Mouse (Mus musculus) kidney, postnatal 10 days (tissue): ENCODE data around the gene Phb.

Experiments used
- DNase-seq: peaks from one replicate; pipeline ENCODE4 v3.0.0; 2021; ENCODE audit warnings: mixed read lengths

Gene Phb

DNA sequence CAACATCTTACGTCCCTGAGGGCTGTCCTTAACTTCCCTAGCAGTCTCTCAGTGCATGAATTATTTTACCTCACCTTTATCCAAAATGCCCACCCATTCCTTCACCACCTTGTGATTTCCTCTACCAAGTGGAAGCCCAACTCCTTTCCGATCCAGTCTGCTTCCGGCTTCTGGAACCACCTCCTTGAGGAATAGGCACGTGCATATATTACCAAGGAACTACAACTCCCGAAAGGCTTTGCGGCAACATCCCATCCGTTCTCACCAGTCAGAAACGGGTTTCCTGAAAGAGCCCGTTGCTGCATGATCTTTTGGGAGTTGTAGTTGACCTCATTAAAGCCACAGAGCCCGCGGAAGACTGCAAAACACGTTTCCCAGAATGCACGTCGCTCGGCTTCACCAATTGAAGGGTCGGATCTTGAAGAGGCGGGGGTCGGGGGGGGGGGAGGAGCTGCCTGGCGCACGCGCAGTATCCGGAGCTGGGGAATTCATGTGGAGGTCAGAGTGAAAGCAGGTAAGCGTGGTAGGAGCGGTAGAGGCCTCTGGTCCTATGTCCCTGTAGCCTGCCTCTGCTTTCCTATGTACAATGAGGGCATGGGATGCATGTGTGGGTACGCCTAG lies at the start of gene Phb:
Phb (plus strand) TSS at position 429 of the 621 bp plus-strand sequence.
- peak; percentile 95 for DNase-seq

DNA sequence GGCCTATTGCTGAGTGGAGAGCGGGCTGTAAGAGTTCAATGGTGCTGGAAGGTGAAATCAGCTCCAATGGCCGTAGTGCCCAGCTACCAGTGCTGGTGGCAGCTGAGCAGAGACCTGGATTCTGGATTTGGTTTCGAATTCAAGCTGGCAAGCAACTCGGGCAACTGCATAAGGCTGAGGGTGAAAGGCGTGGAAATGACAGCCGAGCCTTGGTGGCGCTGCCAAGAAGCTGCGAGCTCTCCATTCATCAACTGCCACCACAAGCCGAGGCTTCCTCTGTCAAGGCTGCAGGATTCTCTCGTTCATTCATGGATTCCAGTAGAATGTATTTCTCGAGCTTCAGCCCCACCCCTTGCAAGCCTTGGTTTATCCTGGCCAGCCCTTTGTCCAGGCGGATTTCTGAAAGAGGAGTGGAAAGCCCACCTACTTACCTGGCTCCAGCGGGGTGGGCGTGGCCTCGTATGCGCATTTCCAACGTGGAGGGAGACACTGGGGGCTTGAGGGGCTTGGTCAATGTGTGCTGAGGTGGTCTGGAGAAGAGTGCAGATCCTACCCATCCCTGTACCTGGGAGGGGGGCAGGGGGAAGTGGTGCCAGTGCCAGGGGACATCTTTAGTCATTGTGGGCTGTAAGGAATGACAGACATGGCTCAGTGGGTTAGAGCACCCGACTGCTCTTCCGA lies 48.8 kb upstream of the Phb start:
- DNase-seq = no peak

DNA sequence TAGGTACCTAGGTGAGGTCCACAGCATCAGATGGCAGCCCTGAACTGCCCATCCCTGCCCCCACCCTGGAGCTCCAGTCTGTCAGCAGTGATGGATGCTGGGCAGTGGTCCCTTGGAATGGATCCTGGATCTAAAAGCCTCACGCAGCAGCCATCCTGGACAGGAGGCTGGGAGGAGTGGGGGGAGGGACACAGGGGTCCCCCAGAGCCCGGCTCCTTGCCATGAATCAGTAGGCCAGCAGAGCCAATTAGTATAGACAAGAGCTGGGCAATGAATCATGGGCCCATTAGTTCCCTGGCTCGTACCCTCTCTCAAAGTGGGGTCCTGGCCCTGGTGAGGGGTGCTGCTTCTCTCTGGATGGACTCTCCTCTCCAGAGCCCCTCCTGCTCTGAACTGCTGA lies 47.7 kb upstream of the Phb start:
- no peak for DNase-seq

DNA sequence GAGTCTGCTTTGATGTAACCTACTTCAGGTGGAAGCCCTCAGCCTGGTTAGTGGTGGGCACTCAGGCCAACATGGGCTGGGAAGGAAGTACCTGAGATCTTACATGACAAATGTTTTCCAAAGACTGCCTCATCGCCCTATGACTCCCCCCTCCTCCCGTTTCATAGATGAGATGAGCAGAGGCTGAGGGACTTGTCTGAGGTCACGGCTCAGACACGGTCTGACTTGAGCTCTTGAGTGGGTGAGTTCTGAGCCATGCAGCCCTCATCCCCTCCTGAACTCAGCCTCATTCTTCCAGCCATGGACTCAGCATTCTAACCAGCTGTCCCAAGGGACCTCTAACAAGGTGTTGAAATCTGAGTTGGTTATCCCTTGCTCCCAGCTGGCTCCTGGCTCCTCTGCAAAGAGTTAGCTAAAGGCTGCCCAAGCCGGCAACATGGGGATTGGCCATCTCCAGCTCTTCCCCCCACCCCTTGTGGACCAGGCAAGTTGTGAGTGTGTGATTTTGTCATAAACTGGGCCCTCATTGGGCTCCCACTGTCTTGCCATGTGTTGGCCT lies 46.8 kb upstream of the Phb start:
- no peak for DNase-seq

DNA sequence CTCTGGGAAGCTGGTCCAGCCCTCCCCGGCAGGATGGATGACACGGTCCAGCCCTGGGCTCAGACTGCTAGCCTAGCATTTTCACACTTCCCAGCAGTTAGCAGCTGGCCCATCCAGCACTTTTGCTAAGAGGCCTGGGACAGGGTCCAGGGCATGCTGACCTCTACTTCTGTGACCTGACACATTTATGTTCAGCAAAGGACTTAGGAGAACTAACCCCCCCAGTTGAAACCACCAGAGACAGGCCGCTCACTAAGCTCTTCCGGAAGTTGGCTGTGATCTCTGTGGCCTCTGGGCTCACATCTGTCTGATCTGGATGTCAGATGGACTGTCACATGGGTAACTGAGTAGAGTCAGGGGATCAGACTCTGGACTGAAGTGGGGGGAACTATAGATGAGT lies 45.7 kb upstream of the Phb start:
- peak; percentile 84 for DNase-seq

DNA sequence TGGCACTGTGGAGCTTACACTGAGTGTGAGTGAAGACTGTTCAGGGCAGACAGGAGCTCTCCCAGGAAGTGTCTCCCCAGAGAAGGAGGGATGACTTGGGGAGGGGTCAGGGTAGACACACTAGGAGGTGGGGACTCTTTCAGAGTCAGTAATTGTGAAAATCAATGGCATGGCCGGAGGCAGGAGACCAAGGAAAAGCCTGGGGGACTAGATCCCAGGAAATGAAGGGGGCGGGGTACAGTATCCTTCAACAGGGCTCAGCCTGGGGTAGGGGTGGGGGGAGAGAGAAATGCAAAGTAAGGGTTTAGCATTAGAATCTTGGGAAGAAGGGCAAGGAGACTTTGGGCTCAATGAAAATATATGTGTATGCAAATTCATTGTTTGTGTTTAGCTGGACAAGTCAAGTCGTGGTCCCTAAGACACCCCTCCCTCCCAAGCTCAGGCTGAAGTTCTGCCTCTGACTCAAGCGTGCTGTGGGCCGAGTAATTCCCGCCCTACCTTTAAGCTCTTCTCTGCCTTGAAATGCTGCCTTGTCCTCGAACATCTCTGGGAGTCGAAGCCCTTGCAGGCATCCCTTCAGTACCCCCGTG lies 45.1 kb upstream of the Phb start:
- no peak for DNase-seq

DNA sequence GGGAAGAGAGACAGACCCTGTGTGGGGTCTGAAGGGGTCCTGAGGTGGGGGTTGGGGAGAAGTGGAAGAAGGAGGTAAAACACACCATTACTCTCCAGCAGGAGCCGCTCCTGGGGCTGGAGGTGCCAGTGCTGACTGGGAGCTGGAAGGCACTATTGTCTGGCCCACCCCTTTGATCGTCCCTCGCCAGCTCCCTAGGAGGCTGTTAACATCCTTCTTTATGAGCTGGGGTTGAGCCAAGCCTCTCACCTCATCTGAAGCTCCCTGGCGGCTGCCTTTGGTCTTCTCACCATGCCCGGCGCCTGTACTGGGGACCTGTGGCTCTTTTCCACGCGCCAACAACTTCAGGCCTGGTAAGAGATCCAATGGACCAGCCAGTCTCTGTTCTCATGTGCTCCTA lies 44.3 kb upstream of the Phb start:
- no peak for DNase-seq

DNA sequence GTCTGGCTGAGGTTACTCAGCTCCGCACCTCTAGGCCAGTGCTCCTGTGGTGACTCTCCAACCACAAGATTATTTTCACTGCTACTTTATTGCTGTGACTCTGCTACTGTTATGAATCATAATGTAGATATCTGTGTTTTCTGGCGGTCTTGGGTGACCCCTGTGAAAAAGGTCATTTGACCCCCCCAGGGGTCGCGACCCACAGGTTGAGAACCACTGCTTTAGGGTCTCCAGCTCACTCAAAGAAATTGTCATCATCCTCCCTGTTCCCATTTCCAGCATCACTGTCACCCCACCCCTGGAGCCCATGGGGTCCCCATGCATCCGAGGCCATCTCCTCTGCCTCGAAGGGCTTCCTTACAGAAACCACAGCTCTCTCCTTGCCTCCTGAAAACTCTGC lies 36.2 kb upstream of the Phb start:
- DNase-seq = no peak

DNA sequence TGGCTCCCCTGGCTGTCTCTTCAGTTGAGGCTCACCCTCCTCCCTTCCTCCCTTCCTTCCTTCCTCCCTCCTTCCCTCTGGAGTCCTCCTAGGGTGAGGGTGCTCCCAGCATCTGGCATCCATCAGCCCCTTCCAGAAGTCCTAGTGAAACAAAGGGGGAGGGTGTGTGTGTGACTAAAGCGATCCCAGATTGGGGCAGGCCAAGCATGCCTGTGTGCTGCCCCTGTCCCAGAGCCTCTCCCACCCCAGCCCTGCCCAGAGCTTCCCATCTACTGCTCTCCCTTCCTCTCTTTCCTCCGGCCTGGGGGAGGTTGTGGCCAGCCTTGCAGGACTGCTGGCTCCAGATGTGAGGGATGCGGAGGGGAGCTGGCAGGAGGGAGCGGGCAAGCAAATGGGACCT lies 35.5 kb upstream of the Phb start:
- DNase-seq = peak; percentile 45

DNA sequence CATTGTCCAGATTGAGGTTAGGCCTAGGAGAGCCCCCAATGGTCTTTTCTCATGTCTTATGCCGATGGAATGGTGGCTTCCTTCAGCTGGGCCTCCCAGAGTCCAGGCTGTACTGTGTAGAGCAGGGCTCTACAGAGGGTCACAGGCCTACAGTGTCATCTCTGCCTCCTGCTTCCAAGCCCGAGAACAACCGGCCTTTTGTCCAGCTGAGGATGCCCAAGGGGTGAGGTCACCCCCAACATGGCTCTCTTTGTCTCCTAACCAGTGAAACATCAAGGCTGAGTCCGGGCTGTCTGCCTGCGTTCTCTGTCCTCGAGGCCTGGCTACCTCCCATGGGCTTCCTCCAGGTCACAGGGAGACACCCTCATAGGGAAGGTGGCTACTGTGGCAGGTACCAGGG lies 34.3 kb upstream of the Phb start:
- no peak for DNase-seq

DNA sequence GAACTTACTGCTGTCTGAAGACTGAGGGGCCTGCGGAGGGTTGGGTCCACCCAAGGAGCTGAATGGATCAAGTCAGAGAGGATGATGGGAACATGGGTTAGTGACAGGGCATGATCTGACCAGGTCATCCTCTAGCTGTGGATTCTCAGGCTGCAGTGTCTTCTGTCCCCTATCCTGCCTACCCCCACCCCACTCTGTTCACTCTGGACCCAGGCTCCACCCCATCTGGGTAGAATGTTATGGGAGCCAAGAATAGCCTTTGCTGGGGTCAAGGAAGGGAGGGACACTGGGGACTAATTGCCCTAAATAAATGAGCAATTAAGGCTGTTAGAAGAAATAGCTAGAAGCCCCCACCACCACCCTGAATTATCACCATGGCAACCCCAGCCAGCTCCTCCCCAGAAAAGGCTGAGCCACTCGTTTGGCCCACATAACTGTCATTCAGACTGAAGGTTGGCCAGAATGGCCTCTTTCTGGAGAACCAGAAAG lies 33.2 kb upstream of the Phb start:
- DNase-seq = no peak

DNA sequence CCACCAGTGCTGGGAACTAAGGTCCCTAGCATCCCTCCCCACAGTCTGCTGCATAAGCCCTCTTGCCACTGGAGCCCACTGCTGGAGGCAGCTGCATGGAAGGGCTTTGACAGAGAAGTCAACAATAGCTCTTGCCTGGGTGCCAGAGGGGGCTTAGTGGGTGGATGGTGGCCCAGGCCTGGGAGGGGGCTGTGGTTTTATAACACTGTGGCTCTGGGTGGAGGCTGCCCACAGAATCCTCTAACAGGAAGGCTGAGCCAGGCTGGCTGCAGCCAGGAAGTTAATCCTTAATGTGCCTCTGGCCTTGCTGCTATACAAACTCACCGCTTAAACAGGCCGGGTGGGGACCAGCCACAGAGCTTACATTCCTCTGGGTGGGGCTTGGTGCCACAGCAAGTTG lies 31.7 kb upstream of the Phb start:
- DNase-seq = no peak

DNA sequence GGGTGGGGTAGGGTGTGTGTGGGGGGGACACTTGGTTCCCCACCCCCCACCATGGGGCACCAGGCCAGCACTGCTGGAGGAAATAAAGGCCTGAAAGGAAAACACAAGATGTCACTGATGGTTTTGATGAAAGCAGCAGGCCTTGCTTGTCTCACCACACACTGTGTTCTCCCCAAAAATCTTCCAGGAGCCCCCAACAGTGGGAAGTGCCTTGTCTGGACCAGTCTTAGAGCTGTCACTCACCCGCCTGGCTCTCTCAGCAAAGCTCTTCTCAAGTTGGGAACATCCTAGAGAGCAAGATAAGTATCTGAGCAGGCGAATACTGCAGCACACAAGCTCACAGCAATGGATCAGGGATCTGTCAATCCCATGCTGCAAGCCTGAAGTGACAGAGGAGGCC lies 26.0 kb upstream of the Phb start:
- no peak for DNase-seq

DNA sequence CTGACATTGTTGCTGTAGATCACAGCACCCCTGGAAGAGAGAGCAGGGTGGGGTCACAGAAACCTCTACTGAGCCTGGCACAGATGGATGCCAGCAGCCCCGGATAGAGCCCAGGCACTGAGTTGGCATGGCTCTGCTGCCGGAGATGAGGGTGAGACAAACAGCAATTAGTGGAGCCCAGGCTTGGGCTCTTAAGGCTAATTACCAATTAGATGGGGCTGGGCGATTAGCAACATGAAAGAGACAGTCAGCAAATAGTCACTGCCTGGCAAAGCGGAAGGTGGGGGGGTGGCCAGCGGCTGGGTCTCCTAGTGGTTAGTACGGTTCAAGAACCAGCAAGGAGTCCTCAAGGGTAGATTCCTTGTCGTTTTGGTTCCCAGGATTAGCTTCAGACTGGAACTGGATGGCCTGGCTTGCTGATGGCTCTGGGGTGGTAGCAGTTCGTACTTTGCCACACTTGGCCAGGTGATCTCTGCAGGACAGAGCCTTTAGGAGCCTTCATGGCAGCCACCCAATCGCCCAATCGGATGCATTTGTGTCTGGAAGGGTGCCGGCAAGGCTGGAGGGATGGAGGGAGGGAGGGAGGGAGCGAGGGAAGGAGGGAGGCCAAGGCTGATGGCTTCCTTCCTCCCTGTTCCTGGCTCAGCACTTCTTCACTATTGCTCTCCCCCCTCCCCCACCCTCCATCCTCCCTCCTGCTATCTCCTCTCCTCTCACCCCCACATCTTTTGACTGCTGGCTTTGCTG lies 24.1 kb upstream of the Phb start:
- peak; percentile 62 for DNase-seq

DNA sequence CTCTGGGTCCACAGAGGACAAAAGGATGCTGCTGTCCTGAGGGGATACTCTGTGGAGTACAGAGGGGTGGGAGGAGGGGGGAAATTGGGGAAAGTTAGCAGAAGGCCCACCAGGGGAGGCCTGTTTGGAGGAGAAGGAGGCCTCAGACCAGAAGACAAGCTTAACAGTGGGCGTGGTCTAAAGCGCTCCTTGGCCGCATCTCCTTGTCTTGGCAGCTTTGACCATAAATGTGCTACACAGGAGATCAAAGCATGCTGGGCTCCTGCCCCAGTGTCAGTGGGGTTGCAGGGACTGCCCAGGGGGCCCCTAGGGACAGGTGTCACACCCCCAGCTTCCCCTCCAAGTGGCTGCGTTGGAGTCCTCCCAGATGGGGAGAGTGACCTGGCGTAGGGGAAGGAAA lies 22.9 kb upstream of the Phb start:
- peak; percentile 32 for DNase-seq

DNA sequence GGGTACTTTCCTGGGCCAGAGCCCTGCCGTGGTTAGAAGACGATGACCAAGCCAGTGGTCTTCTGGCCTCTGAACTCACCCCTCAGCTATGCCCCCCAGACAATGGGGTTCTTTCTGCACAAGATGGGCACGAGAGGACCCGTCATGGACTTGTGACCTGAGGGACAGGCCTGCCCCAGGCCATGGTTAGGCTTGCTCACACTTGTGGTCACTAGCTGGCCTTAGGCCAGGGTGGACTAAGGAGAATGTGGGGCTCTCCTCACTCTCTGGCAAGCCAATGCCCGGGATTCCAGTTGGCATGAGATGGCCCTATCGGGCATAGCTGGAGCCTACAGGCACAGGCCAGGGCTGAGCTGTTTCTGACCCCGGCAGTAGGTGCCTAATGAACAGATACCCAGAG lies 22.4 kb upstream of the Phb start:
- DNase-seq = peak; percentile 20

DNA sequence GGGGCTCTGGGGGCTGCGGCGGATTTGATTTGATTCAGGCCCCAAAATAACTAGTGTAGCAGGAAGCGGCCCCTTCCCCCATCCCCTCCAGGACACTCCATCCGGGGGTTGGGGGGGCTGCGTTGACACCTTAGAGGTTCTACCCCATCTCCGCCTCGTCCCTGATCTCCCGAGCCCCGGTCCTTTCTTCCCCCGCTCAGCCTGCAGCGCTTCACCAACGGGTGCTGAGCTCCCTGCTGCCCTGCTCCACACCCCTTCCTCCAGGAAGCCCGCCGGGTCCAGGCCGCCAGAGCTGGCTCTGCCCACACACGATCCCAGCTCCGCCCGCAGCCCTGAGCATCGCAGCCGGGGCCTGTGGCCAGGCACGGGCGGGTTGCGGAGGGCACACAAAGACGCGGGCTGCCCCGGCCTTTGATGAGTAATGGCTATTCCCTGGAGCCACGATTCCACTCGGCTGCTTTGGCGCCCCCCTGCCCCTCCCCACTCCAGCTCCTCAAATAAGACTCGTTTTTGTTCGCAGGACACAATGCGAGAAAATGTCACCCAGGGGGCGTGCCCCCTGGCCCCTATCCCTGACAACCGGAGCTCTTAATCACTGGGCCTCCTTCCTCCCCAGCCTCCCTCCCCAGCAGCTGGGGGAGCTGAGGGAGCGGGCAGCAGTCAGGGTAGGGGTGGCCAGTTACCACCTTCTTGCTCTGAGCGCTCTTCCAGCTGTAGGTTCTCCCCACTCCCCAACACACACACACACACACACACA lies 21.2 kb upstream of the Phb start:
- DNase-seq = peak; percentile 63

DNA sequence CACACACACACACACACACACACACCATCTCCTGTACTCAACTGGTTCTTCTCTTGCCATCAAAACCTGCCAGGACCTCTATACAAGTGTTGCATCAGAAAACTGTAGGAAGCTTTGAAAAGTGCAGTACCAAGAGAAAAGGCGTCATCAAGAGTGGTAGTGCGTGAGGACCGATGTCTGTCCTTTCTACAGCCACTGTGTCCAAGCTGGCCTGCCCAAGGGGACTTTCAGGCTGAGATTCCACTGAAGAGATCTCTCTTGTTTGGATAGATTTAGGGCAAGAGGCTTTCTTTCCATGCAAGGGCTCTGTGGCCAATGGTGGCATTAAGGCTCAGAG lies 20.6 kb upstream of the Phb start:
- DNase-seq = no peak

DNA sequence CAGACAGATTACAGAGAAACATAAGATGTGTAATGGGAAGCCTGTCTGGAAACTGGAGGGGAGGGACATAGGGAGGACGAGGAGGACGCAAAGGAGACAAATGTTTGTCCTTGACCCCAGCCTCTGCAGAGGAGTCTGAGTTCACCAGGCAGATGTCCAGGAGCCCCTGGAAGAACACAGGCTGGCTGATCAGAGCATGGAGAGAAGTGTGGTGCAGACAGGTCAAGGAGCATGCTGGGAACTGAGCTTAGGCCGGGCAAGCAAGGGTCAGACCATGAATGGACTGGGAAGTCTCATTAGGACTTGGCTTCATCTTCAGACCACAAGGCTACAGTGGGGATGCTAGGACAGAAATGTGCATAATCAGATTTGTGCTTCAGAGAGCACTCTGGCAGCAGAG lies 19.0 kb upstream of the Phb start:
- DNase-seq = peak; percentile 38

DNA sequence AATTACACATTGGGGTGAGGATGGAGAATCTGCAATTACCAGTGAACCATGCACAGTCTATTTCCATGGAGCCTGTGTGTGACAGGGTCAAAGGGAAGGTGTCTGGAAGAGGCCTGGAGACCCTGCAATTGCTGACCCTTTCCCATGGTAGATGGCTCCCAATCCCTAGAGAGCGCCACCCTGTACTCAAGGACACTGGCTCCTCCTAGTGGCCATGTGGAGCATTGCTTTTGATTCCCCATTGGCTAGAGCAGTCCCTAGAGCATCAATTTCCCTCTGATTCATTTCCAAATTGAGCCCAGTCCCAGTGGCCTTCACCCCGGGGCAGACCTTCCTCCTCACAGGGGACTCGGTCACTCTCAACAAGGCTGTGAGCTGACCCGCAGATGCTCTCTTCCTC lies 17.9 kb upstream of the Phb start:
- peak; percentile 89 for DNase-seq

DNA sequence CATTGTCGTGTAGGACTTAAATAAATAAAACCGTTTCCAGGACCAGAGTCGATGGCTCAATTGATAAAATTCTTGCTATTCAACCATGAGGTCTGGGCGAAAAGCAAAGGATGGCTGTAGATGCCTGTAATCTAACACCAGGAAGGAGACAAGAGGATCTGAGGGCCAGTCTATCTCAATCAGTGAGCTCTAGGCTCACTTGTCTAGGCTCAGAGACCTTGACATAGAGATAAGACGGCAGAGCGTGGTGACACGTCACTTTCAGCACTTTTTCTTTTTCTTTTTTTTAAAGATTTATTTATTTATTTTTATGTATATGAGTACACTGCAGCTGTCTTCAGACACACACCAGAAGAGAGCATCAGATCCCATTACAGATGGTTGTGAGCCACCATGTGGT lies 17.2 kb upstream of the Phb start:
- DNase-seq = no peak

DNA sequence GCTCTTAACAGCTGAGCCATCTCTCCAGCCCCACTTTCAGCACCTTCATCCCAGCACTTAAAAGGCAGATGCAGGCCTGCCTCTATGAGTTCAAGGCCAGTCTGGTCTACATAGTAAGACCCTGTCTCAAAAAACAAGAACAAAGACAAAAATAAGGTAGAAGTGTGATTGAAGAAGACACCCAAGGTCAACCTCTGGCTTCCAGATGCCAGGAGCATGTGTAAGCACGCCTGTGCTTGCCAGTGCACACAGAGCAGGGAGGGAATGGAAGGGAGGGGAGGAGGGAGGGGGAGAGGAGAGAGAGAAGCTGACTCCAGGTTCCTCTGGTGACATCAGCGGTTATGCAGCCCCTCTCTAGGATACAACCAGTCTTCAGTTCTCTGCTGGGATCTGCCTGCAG lies 16.8 kb upstream of the Phb start:
- no peak for DNase-seq

DNA sequence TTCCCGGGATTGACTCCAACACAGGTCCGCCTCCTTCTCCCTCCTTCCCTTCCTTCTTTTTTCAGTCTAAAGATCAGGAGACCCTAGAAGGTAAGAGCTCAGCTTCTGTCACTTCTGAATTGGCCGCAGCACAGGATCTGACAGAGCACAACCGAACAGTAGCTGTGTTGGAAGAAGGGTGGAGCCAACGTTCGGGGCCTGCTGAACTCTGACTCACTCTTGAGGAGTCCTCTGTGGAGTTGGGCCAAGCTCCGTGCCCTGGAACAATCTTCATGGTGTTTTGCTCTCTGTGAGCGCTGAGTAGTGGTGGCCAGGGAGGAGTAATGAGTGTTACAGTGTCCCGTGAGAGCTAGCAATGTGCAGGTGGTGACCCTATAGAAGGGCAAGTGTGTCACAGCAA lies 15.8 kb upstream of the Phb start:
- no peak for DNase-seq
